Mouse (Mus musculus) telencephalon, adult 2 months (tissue): Measurements from ENCODE around the gene Slx4.
"Not testable (repeated sequence)": the region's sequence is repeated elsewhere in the genome, so short reads cannot be mapped to it uniquely, and the experiment has no call there.

ENCODE experiments used
- DNase-seq: peaks from one replicate; pipeline ENCODE4 v3.0.0-alpha.2; 2011; ENCODE audit warnings: low read depth, low spot score

Slx4 gene

DNA sequence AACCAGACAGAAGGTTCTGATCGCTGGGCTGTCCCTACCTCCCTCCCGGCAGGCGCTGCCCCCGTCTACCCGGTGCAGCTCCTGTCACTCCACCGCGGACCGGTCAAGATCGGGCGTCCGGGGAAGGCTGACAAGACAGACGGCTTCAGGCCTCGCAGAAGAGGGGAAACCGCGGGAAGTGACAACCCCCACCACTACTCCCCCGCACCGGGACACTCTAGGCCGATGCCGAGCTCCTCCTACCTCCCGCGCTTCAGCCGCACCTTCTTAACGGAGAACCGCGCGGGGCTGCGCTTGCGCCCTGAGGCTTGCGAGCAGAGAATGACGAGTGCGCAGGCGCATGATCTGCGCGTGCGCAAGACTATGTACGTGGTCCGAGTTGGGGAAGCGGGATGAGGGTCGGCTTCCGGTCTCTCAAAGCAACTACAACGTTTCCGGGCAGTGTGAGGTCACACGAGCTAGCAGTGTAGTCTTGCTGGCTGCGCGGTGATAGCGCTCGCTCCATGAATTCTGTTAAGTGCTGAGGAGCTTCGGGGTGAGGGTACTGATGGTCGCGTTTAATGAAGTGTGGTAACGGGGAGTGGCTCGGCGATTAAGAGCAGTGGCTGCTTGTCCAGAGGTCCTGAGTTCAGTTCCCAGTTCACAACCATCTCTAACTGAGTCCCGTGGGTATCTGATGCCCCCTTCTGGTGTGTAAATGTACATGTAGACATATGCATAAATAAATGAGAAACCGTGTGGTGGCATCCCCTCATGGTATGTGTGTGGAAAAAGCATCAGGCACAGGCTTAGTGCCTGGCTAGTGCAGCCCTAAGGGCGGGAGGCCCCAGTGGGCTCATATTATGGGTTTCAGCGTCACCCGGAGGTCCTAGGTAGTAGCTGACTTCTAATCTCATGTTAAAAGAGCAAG, at the start of gene Slx4:
Slx4 (minus strand) TSS at position 282 of the 910 bp plus-strand sequence.
- peak; percentile 97 for DNase-seq

DNA sequence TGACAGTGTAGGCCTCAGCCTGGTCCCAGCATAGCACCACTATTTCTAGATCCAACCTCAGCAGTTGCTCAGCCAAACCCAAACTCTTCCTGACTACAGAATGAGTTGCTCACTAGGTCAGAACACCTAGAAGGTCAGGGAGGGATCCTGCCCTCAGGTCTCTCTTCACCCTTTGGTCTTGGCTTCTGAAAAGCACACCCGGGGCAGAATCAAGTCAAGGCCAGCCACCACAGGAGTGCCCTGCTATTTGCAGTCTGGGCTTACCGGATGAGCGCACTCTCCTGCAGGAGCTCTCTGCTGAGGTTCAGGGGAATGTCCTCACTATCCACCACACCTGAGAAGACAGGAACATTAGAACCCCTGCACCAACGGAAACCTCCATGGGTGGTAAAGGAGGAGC, 49.0 kb upstream of the Slx4 start:
- DNase-seq = no peak

DNA sequence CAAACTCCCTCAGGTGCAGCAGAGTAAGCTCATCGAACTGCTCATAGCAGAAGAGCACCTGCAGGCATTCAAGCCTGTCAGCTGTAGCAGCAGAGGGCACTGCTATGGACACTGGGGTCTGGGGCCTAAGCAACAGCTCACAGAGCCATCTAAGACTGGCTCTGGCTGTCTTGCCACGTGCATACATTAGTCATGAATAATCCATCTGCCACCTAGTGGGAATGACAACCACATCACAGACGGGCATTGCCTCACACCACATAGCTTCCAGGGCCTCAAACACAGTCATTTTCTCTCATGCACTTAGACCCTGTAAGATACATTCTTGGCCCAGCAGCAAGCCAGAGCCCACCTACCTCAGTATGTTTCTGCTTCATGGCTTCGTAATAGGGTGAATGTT, 42.0 kb upstream of the Slx4 start:
- DNase-seq = no peak

DNA sequence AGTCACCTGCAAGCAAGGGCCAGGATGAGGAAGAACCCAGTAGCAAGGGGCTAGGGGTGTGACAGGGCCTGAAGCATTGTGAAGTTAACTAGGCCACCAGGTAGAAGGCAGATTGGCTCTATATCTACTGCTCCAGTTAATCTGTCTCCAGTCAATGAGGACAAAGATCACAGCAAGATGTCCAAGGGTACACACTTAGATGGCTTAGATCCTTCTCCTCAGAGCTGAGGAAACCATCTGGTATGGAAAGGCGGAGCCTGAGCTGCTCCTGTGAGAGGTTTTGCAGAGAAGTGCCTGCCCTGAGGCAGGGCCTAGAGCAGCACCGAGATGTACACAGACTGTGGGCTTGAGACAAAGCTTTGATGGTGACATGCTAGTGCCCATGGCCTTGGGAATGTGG, 40.5 kb upstream of the Slx4 start:
- no peak for DNase-seq

GRCm38 (mm10) chr16:4041646-4042045, 38.1 kb upstream of the Slx4 start:
- DNase-seq = no peak

DNA sequence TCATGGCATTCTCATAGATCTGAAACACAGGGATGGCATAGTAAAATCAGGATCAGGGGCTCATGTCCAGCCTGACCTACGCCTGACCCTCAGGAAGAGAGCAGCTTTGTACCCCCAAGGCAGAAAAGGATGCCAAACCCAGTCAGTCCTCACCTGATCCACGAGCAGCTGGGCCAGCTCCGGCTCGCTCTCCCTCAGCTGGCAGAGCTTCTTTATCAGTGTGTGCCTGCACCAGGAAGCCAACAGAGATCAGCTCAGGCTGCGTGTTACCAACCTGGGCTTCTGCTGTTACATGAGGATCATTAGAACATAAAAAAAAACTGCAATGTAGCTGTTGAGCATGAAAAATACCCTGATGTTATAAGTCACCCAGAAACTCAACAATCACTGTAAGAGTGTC, 36.6 kb upstream of the Slx4 start:
- no peak for DNase-seq

- no peak for DNase-seq
These were observed 34.1 kb upstream of the Slx4 start for GRCm38 (mm10) chr16:4037690-4038089.

DNA sequence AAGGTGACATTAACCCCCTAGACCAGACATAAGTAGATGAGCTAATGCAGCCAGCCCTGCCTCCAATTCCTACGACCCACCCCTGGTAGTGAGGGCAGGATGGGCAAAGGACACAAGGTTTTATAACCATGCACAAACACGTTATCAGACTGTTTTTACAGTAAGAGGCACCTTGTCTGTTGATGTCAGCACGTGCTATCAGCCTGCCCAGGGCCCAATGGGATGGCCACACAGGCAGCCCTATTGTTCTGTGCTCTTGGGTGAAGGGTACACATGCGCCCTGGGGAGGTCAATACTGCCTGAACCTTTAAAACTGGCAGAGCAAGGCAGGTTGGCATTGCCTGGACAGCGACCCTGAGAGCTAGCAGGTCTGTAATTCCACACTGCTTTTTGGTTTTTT, 33.2 kb upstream of the Slx4 start, which contains the start of gene Dnase1:
Dnase1 (plus strand) TSS at position 136 of the 400 bp plus-strand sequence.
- DNase-seq = no peak

DNA sequence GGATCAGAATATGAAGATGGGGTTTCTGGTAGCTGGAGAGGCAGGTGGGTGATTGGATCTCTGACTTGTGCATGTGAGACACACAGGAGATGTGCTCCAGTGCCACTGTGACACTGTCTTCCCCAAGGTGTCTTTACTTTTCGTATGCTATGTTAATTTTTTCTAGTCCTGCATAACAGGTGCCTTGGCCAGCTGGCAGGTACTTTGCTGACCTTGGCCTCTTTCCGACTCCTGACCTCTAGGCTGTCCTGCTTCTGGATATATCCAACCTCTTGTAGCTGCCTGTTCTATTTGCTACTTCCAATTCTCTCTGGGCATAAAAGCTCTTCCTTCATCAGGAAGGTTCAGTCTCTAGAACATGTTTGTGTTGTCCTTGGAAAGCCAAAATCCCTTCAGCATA, 32.0 kb upstream of the Slx4 start:
- no peak for DNase-seq

- DNase-seq = no peak
These were observed 30.9 kb upstream of the Slx4 start for GRCm38 (mm10) chr16:4034476-4034875.

DNA sequence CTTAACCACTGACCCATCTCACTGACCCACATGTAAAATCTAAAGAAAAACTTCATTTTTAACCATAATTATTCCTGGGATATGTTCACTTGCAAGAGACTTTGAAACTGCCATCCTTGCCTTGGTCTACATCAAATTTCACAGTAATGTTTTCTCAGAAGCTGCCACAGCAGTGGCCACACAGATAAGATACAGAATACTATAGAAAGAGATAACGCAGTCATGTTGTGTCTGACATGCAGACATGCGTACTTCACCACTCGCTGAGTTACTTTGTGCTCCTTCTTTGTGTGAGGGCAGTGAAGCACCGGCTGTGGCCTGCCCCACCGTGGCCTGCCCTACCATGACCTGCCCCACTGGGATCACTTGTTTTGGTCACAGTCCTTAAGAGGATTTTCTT, 30.4 kb upstream of the Slx4 start:
- DNase-seq = no peak

- no peak for DNase-seq
These were observed 28.8 kb upstream of the Slx4 start for GRCm38 (mm10) chr16:4032341-4032748.

- DNase-seq = no peak
These were observed 28.1 kb upstream of the Slx4 start for GRCm38 (mm10) chr16:4031441-4032274.

DNA sequence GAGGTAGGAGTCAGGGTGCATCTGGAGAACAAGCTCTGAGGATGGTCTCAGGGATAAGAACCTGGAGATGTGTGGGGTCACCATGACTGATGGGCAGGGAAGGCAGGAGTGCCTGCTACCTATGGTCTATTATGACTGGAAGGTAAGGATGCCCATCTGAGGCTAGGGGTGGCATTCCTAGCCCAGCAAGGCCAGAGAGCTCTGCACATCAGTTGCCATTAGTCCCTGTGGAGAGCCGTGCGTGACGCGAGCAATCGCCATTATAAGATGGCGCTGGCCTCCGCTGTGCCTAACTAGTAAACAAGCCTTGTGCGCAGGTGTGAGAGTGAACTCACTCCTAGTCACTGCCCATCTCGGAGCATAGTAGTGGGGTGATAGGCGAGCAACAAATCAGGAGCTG, 26.9 kb upstream of the Slx4 start:
- DNase-seq = no peak

GRCm38 (mm10) chr16:4029371-4029841, 25.8 kb upstream of the Slx4 start:
- DNase-seq = no peak

DNA sequence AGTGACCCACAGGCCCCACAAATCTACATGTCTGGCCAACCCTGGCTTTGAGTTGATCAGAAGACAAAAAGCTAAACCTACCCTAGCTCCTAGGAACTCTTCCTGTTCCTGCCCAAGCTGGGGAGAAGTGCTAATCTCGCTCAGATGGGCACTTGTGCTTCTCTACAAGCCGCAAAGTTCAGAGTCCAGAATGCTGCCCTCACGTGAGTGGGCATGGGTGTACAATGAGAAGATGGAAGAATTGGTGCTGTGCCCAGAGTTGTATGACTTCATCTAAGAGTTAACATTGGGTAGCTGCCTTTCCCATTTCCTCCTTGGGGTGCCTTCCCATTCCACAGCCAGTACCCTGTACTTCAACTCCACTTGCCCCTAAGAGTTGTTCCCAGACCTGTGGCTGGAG, 23.6 kb upstream of the Slx4 start:
- no peak for DNase-seq

- DNase-seq = no peak
These were observed 23.1 kb upstream of the Slx4 start for GRCm38 (mm10) chr16:4026672-4027071.

DNA sequence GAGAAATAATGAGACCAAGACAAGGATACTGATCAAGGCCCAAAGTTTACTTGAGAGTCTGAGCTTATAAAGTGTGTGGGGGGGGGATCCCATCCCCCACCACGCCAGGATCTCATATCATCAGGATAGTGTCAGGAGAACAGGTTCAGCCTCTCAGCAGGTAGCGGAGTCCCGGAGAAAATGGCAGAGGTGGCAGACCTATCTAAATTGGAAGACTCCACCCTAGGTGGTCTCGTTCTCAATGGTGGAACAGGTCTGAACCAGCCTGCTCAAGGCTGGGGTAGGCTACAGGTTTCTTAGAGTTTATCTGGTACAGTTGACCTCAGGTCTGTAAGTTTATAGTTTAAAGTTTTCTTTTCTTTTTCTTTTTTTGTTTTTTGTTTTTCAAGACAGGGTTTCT, 19.1 kb upstream of the Slx4 start:
- DNase-seq = no peak

DNA sequence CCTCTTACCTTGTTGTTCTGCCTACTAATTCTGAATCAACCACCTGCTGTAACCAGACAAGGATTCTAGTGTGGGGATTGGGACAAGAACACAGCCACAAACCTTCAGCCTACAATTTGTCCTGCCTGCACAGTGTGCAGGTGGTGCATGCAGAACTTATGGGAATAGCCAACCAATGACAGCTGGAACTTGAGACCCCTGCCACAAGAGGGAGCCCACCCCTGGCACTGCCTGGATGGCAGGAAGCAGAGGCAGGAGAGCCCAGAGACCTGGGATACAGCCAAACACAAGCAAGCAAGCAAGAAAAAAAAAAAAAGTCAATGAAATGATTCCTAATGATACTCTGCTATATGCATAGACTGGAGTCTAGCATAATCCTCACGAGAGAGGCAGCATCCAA, 17.7 kb upstream of the Slx4 start:
- no peak for DNase-seq

GRCm38 (mm10) chr16:4017466-4017865, 13.9 kb upstream of the Slx4 start:
- not testable (repeated sequence) for DNase-seq

GRCm38 (mm10) chr16:4016786-4017185, 13.2 kb upstream of the Slx4 start:
- DNase-seq = not testable (repeated sequence)

DNA sequence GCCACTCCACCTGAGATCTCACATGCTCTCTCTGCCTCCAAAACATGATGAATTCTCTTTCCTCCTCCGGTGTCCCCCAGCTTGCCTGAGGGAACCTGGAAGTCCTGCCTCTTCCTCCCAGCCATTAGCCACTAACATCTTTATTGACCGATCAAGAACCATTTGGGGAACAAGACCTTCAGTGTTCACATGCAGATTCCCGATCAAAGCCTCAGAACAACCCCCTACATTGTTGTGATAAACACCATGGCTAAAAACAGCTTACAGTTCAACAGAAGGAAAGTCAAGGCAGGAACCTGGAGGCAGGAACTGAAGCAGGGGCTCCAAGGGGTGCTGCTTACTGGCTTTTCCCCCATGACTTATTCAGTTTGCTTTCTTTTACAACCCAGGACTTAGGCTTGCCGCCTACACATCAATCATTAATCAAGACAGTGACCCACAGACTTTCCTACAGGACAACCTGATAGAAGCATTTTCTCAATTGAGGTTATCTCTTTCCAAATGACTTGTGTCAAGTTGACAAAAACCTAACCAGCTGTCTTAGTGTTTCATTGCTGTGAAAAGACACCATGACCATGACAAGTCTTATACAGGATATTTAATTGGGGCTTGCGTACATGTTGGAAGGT, 10.6 kb upstream of the Slx4 start:
- DNase-seq = no peak
